Mouse (Mus musculus): ENCODE measurements around the gene Arhgef17.

- no peak for TF ChIP-seq CTCF (IDR thresholded peaks at IDR 0.05; ENCODE audit: low read depth, low read length)
- TF ChIP-seq GATA1 (IDR thresholded peaks at IDR 0.05; ENCODE audit: borderline replicate concordance, low read length): no peak
- no peak for TF ChIP-seq TAL1 (conservative IDR thresholded peaks at IDR 0.05; ENCODE audit: low read depth, low read length)
- no peak for TF ChIP-seq POLR2AphosphoS5 (IDR thresholded peaks at IDR 0.05; ENCODE audit: insufficient replicate concordance, low read depth, low read length)
- TF ChIP-seq GATA2 (IDR thresholded peaks at IDR 0.05; ENCODE audit: borderline replicate concordance, low read depth, low read length): no peak
Observed at GRCm38 (mm10) chr7:100919809-100920107, 12.1 kb downstream of the Arhgef17 start.

Data from G1E (cell line).